Mouse (Mus musculus) lung, adult 2 months (tissue): ENCODE results near the gene F2. TPM values are rescaled to one million over a fixed set of nuclear protein-coding genes. Genes with fewer than 3 reads are reported as not detected.

Experiments
- DNase-seq: peaks from one replicate; pipeline ENCODE4 v3.0.0; 2022
- H3K4me1 ChIP-seq: fragments of 200-500 bp; 2 replicates; pipeline ENCODE4 v1.6.1; 2011; ENCODE audit warnings: low read length; ENCODE audit not compliant: control insufficient read depth, insufficient read depth
- H3K4me3 ChIP-seq: fragments of 200-500 bp; replicated peaks from 2 replicates; pipeline ENCODE3; 2011; ENCODE audit warnings: low read depth, mild to moderate bottlenecking, control low read depth, low read length; ENCODE audit errors: extremely low read depth
- CTCF ChIP-seq: fragments of 200-500 bp; IDR thresholded peaks from 2 replicates; pipeline ENCODE4 v1.5.1; 2011; ENCODE audit warnings: mild to moderate bottlenecking, low read length, control low read depth; ENCODE audit not compliant: insufficient read depth
- POLR2A ChIP-seq: fragments of 200-500 bp; IDR thresholded peaks from 2 replicates; pipeline ENCODE4 v1.6.1; 2011; ENCODE audit warnings: low read depth, mild to moderate bottlenecking, control low read depth, low read length, borderline replicate concordance; ENCODE audit errors: extremely low read depth
- WGBS: fragments of 180-500 bp; shearing (Covaris S2); methylation state at CpG from one replicate; pipeline ENCODE4 v1.1.7; 2018; 5-methylcytosine and 5-hydroxymethylcytosine counted together
- polyA plus RNA-seq: library from polyadenylated mRNA; depleted of rRNA; stranded (reverse); fragments of >200 nt; gene quantifications from 2 replicates; pipeline ENCODE4 v1.2.3, GENCODE M21; 2012

Gene F2
- polyA plus RNA-seq, 1 experiment: 1.2 TPM

- no peaks in the 10 kb centered on the region for H3K4me1 ChIP-seq
- no peak for TF ChIP-seq CTCF
- no peak for TF ChIP-seq POLR2A
- no peak for DNase-seq
- no peak overlapping the region for H3K4me3 ChIP-seq
- WGBS: 88% methylated on average over 6 of the region's 6 CpGs
These were observed 30.2 kb upstream of the F2 start for GRCm38 (mm10) chr2:91666386-91666910.

GRCm38 (mm10) chr2:91664780-91665179 lies 28.6 kb upstream of the F2 start:
- TF ChIP-seq POLR2A (no peak), CTCF (no peak)
- Histone ChIP-seq H3K4me3 (no peak overlapping the region), H3K4me1 (no peaks in the 10 kb centered on the region)
- DNase-seq: no peak

- no peak for DNase-seq
- H3K4me1 ChIP-seq: peaks cover 6% of the 10 kb centered on the region
- TF ChIP-seq CTCF (no peak), POLR2A (no peak)
- WGBS: 90% methylated on average over 6 of the region's 6 CpGs
- no peak overlapping the region for H3K4me3 ChIP-seq
These were observed 24.8 kb upstream of the F2 start for GRCm38 (mm10) chr2:91660981-91661380.

- WGBS: 94% methylated on average over 8 of the region's 8 CpGs
- TF ChIP-seq CTCF (no peak), POLR2A (no peak)
- Histone ChIP-seq H3K4me1 (peaks cover 8% of the 10 kb centered on the region), H3K4me3 (no peak overlapping the region)
- DNase-seq: no peak
These were observed 23.4 kb upstream of the F2 start for GRCm38 (mm10) chr2:91659657-91660056.

GRCm38 (mm10) chr2:91656774-91657173 lies 20.6 kb upstream of the F2 start:
- no peak overlapping the region for H3K4me3 ChIP-seq
- DNase-seq: peak; percentile 44
- WGBS: 59% methylated on average over 8 of the region's 8 CpGs
- TF ChIP-seq POLR2A (no peak), CTCF (peak; percentile 48; the same call in 1 of the 2 replicates)
- H3K4me1 ChIP-seq: peaks cover 10% of the 10 kb centered on the region

GRCm38 (mm10) chr2:91655827-91656226 lies 19.6 kb upstream of the F2 start:
- no peak overlapping the region for H3K4me3 ChIP-seq
- peaks cover 10% of the 10 kb centered on the region for H3K4me1 ChIP-seq
- TF ChIP-seq POLR2A: no peak
- TF ChIP-seq CTCF: no peak
- DNase-seq: no peak
- 52% methylated on average over 6 of the region's 6 CpGs for WGBS

GRCm38 (mm10) chr2:91655388-91655787 lies 19.2 kb upstream of the F2 start:
- H3K4me3 ChIP-seq: no peak overlapping the region
- DNase-seq: no peak
- WGBS: 61% methylated on average over 5 of the region's 5 CpGs
- peaks cover 10% of the 10 kb centered on the region for H3K4me1 ChIP-seq
- no peak for TF ChIP-seq CTCF
- no peak for TF ChIP-seq POLR2A

GRCm38 (mm10) chr2:91652863-91653262 lies 16.6 kb upstream of the F2 start:
- DNase-seq: no peak
- no peak for TF ChIP-seq POLR2A
- no peak for TF ChIP-seq CTCF
- 58% methylated on average over 6 of the region's 6 CpGs for WGBS
- peaks cover 10% of the 10 kb centered on the region for H3K4me1 ChIP-seq
- H3K4me3 ChIP-seq: no peak overlapping the region

- 62% methylated on average over 14 of the region's 14 CpGs for WGBS
- DNase-seq: no peak
- TF ChIP-seq CTCF (no peak), POLR2A (no peak)
These were observed 15.4 kb upstream of the F2 start for GRCm38 (mm10) chr2:91651458-91652258.

More at GRCm38 (mm10) chr2:91651458-91652258, 15.4 kb upstream of the F2 start:
- no peak overlapping the region for H3K4me3 ChIP-seq
- H3K4me1 ChIP-seq: peaks cover 8% of the 10 kb centered on the region
